Mouse (Mus musculus) liver, postnatal 0 days (tissue): ENCODE data around the gene Actl6a.

Experiments
- CTCF ChIP-seq: sonication (generic); IDR thresholded peaks from 2 replicates; pipeline ENCODE4 v1.5.1; 2016; ENCODE audit warnings: antibody characterized with exemption, low read depth
- EP300 ChIP-seq: IDR thresholded peaks from 2 replicates; pipeline ENCODE4 v1.6.1; 2016; ENCODE audit warnings: antibody characterized with exemption, low read depth, mild to moderate bottlenecking

- TF ChIP-seq CTCF (no peak), EP300 (no peak)
These were observed 32.5 kb downstream of the Actl6a start for GRCm38 (mm10) chr3:32738549-32738948.
